Mouse (Mus musculus): ENCODE data around the gene Fam118b. TPM values are rescaled to one million over a fixed set of nuclear protein-coding genes. Genes with fewer than 3 reads are reported as not detected.
A peak's percentile ranks its signal among the peaks of the same experiment; 100 is the strongest.

Gene Fam118b
- polyA plus RNA-seq, 1 experiment from 2014 or later: 37.6 TPM

DNA sequence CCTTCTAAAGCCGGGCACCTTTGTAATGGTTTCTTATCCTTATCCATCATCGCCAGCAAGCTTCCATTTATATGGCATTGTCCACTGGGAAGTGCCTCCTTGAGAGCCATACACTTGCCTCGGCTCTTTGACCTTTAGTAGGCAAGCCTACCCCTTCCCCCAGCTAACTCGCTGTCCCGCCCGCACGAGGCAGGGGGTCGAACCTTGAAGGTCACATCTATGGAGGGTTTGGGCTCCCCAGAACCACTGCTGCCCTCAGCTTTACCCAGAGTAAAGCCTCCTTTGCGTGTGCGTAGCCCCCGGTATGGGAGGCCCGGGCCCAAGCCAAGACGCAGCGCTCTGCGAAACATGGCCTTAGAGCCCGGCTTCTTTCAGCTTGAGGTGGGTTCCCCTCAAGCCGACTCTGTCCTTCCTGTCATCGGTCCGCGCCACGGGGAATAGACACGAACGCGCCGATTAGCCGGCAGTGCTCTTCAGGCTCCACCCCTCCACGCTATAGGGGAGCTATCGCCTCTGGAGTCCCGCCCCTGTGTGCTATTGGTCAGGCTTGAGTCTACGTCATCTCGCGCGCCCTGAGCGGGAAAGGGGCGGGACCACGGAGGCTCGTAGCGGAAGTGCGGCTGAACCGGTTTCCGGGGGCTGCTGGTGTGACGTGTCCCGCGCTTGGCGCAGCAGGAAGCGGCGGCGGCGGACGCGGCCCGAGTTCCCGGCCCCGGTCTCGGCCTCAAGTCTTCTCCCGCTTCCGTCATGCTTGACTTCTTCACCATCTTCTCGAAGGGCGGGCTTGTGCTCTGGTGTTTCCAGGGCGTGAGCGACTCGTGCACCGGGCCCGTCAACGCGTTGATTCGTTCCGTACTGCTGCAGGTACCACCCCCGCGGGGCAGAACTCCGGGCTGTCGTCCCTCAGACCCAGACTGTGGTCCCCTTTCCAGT lies 56.8 kb downstream of the Fam118b start, which contains the start of gene Foxred1:
Gene Foxred1, minus strand, starts transcription at position 514 of the 933 bp plus-strand sequence.
- 1% methylated on average over 72 of the region's 72 CpGs for WGBS
- Histone ChIP-seq H3K27ac (peak within 1 kb of the TSS; percentile 91), H3K4me2 (peak within 1 kb of the TSS; percentile 93), H3K9me3 (replicated peaks) (no peaks in the 10 kb centered on the region), H3K4me1 (peaks cover 19% of the 10 kb centered on the region), H3K36me3 (peaks cover 69% of the 10 kb centered on the region), H3K9ac (peak within 1 kb of the TSS; percentile 91), H3K27me3 (no peaks in the 10 kb centered on the region), H3K4me3 (replicated peaks) (peak within 1 kb of the TSS; percentile 93)
- ATAC-seq (replicated peaks; ENCODE audit: low FRiP score): peak; percentile 100

GRCm38 (mm10) chr9:35204421-35204820 lies 63.2 kb downstream of the Fam118b start:
- 95% methylated on average over 2 of the region's 2 CpGs for WGBS
- H3K9ac ChIP-seq: no peak overlapping the region
- no peak overlapping the region for H3K4me3 ChIP-seq (replicated peaks)

GRCm38 (mm10) chr9:35203536-35203935 lies 64.1 kb downstream of the Fam118b start:
- WGBS: 55% methylated on average over 3 of the region's 3 CpGs
- H3K36me3 ChIP-seq: peaks cover 44% of the 10 kb centered on the region
- no peak for ATAC-seq (replicated peaks; ENCODE audit: low FRiP score)

More at GRCm38 (mm10) chr9:35204421-35204820, 63.2 kb downstream of the Fam118b start:
- Histone ChIP-seq H3K36me3 (peaks cover 53% of the 10 kb centered on the region), H3K9me3 (replicated peaks) (no peaks in the 10 kb centered on the region), H3K4me2 (no peak overlapping the region), H3K27me3 (no peaks in the 10 kb centered on the region), H3K27ac (no peak overlapping the region), H3K4me1 (peaks cover 11% of the 10 kb centered on the region)
- no peak for ATAC-seq (replicated peaks; ENCODE audit: low FRiP score)

GRCm38 (mm10) chr9:35200529-35201060 lies 67.0 kb downstream of the Fam118b start:
- no peaks in the 10 kb centered on the region for H3K9me3 ChIP-seq (replicated peaks)
- H3K4me1 ChIP-seq: peaks cover 21% of the 10 kb centered on the region
- peak overlapping the region; percentile 82 for H3K4me2 ChIP-seq
- WGBS: 43% methylated on average over 9 of the region's 9 CpGs
- H3K27me3 ChIP-seq: no peaks in the 10 kb centered on the region
- H3K4me3 ChIP-seq (replicated peaks): peak overlapping the region; percentile 74
- no peak overlapping the region for H3K27ac ChIP-seq
- no peak for ATAC-seq (replicated peaks; ENCODE audit: low FRiP score)
- peaks cover 16% of the 10 kb centered on the region for H3K36me3 ChIP-seq
- peak overlapping the region; percentile 70; the same call in 1 of the 2 replicates for H3K9ac ChIP-seq

More at GRCm38 (mm10) chr9:35203536-35203935, 64.1 kb downstream of the Fam118b start:
- Histone ChIP-seq H3K9me3 (replicated peaks) (no peaks in the 10 kb centered on the region), H3K4me2 (no peak overlapping the region), H3K4me3 (replicated peaks) (no peak overlapping the region), H3K27ac (no peak overlapping the region), H3K27me3 (no peaks in the 10 kb centered on the region), H3K4me1 (peaks cover 19% of the 10 kb centered on the region), H3K9ac (no peak overlapping the region)

- under 1% methylated on average over 39 of the region's 44 CpGs for WGBS
- H3K27ac ChIP-seq: peak within 1 kb of the TSS; percentile 75
- peaks cover 21% of the 10 kb centered on the region for H3K4me1 ChIP-seq
- H3K4me3 ChIP-seq (replicated peaks): peak within 1 kb of the TSS; percentile 74
- ATAC-seq (replicated peaks; ENCODE audit: low FRiP score): peak; percentile 95
- H3K27me3 ChIP-seq: no peaks in the 10 kb centered on the region
- no peaks in the 10 kb centered on the region for H3K9me3 ChIP-seq (replicated peaks)
- H3K9ac ChIP-seq: peak within 1 kb of the TSS; percentile 70
- peaks cover 9% of the 10 kb centered on the region for H3K36me3 ChIP-seq
- peak within 1 kb of the TSS; percentile 82 for H3K4me2 ChIP-seq
Observed at GRCm38 (mm10) chr9:35199772-35200471, 67.7 kb downstream of the Fam118b start, which contains the start of the genes Srpr and Tirap. TSS of gene Srpr (plus strand) at chr9:35200175. TSS of gene Tirap (minus strand) at chr9:35200291.

- Histone ChIP-seq H3K4me2 (peak overlapping the region; percentile 82), H3K4me3 (replicated peaks) (peak overlapping the region; percentile 74), H3K4me1 (peaks cover 21% of the 10 kb centered on the region), H3K9me3 (replicated peaks) (no peaks in the 10 kb centered on the region), H3K9ac (peak overlapping the region; percentile 70), H3K36me3 (peaks cover 1% of the 10 kb centered on the region), H3K27ac (peak overlapping the region; percentile 75), H3K27me3 (no peaks in the 10 kb centered on the region)
- peak; percentile 76 for ATAC-seq (replicated peaks; ENCODE audit: low FRiP score)
- WGBS: 23% methylated on average over 18 of the region's 18 CpGs
Observed at GRCm38 (mm10) chr9:35198945-35199771, 68.4 kb downstream of the Fam118b start.

DNA sequence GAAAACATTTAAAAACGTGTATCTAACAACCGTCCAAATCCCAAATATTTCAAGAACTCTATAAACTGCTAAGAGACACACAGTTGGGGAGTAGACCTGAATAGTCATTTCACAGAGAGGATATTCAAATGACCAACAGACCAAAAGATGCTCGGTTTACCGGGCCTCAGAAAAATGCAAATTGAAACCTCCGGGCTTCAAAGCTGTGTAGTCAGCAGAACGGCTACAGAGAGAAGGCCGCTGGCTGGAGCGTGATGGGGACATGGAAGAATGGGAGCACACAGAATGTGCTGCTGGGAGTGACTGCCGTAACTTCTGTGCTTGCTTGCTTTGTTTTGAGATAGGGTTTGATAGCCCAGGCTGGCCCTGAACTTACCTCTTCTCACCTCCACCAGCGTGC lies 69.3 kb downstream of the Fam118b start:
- no peak overlapping the region for H3K4me2 ChIP-seq

GRCm38 (mm10) chr9:35197625-35198024 lies 70.0 kb downstream of the Fam118b start:
- no peak overlapping the region for H3K27ac ChIP-seq
- no peaks in the 10 kb centered on the region for H3K36me3 ChIP-seq
- no peak overlapping the region for H3K9ac ChIP-seq
- no peaks in the 10 kb centered on the region for H3K9me3 ChIP-seq (replicated peaks)
- H3K4me3 ChIP-seq (replicated peaks): no peak overlapping the region
- peaks cover 21% of the 10 kb centered on the region for H3K4me1 ChIP-seq
- 91% methylated on average over 3 of the region's 3 CpGs for WGBS
- no peaks in the 10 kb centered on the region for H3K27me3 ChIP-seq
- H3K4me2 ChIP-seq: no peak overlapping the region
- no peak for ATAC-seq (replicated peaks; ENCODE audit: low FRiP score)

More for the DNA sequence above, 69.3 kb downstream of the Fam118b start:
- Histone ChIP-seq H3K27me3 (no peaks in the 10 kb centered on the region), H3K4me3 (replicated peaks) (no peak overlapping the region), H3K9me3 (replicated peaks) (no peaks in the 10 kb centered on the region), H3K27ac (0 out of 2 replicates have a peak overlapping the region, but pooled peaks have one; percentile 75), H3K9ac (no peak overlapping the region), H3K4me1 (peaks cover 21% of the 10 kb centered on the region), H3K36me3 (no peaks in the 10 kb centered on the region)
- ATAC-seq (replicated peaks; ENCODE audit: low FRiP score): no peak
- 69% methylated on average over 10 of the region's 10 CpGs for WGBS

DNA sequence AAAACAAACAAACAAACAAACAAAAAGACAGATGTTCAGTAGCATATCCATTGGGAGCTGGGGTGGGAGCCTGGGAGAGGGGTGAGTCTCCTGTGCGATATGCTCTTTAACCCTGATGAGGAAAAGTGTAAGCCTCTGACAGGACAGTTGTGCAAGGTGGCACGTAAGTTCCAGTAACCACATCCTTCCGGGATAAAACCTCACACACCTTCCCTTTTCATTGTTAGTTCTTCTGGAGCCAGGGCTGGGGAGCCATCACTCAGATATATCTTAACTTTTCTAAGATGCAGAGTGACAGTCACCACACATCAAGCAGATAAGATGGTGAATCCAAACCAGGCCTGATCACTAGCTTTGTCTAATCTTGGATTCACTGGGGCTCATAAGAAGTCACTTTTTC lies 73.6 kb downstream of the Fam118b start:
- 88% methylated on average over 3 of the region's 3 CpGs for WGBS

GRCm38 (mm10) chr9:35192983-35193542 lies 74.5 kb downstream of the Fam118b start:
- Histone ChIP-seq H3K4me2 (no peak overlapping the region), H3K27me3 (no peaks in the 10 kb centered on the region), H3K4me3 (replicated peaks) (no peak overlapping the region), H3K36me3 (peaks cover 31% of the 10 kb centered on the region), H3K9me3 (replicated peaks) (no peaks in the 10 kb centered on the region), H3K9ac (no peak overlapping the region), H3K27ac (no peak overlapping the region), H3K4me1 (no peaks in the 10 kb centered on the region)
- 81% methylated on average over 11 of the region's 11 CpGs for WGBS
- no peak for ATAC-seq (replicated peaks; ENCODE audit: low FRiP score)

More for the DNA sequence above, 73.6 kb downstream of the Fam118b start:
- Histone ChIP-seq H3K4me2 (no peak overlapping the region), H3K9me3 (replicated peaks) (no peaks in the 10 kb centered on the region), H3K27ac (no peak overlapping the region), H3K9ac (no peak overlapping the region), H3K4me1 (peaks cover 7% of the 10 kb centered on the region; the same call in 1 of the 2 replicates), H3K27me3 (no peaks in the 10 kb centered on the region), H3K4me3 (replicated peaks) (no peak overlapping the region), H3K36me3 (peaks cover 21% of the 10 kb centered on the region)
- ATAC-seq (replicated peaks; ENCODE audit: low FRiP score): no peak

DNA sequence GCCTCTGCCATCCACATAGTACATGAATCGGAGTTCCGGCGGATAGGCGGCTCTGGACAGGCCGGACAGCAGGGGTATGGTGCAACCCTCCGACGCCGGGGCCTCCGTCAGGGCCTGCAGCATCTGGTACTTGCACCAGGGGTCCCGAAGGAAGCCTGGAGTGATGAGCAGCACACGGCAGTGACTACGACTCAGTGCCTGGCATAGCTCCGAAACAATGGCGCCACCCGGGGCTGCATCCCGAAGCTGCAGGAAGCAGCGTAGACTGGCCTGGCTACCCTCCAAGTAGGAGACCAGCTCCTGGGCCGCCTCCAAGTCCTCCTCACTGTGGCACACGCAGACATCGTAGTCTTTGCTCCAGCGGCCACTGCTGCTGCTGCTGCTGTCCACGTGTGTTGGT lies 78.9 kb downstream of the Fam118b start:
- Histone ChIP-seq H3K4me3 (replicated peaks) (no peak overlapping the region), H3K9me3 (replicated peaks) (no peaks in the 10 kb centered on the region), H3K36me3 (peaks cover 45% of the 10 kb centered on the region), H3K27ac (no peak overlapping the region), H3K27me3 (no peaks in the 10 kb centered on the region), H3K4me2 (no peak overlapping the region), H3K9ac (no peak overlapping the region), H3K4me1 (no peaks in the 10 kb centered on the region)
- WGBS: 82% methylated on average over 22 of the region's 22 CpGs
- peak; percentile 22; the same call in 1 of the 2 replicates for ATAC-seq (replicated peaks; ENCODE audit: low FRiP score)

Measured in kidney, embryonic 15.5 days (tissue).